Mouse (Mus musculus): Measurements from ENCODE around the gene Dhx58.

- TF ChIP-seq CTCF (IDR thresholded peaks at IDR 0.05; ENCODE audit: borderline replicate concordance, control insufficient read depth, extremely low read depth, insufficient read depth, low read length, poor library complexity): no peak
- TF ChIP-seq POLR2A (IDR thresholded peaks at IDR 0.05; ENCODE audit: control insufficient read depth, extremely low read depth, insufficient read depth, low read length, poor library complexity): no peak
Observed at GRCm38 (mm10) chr11:100716649-100717048, 12.6 kb upstream of the Dhx58 start.
